Mouse (Mus musculus) forebrain, embryonic 11.5 days (tissue): ENCODE results near the gene Erbb4. TPM values are rescaled to one million over a fixed set of nuclear protein-coding genes. Genes with fewer than 3 reads are reported as not detected.

Experiments
- ATAC-seq: fragments of 200-750 bp; cut with Nextera tagmentation; replicated peaks from 2 replicates; pipeline ENCODE4 v1.8.0; 2017; ENCODE audit warnings: moderate TSS enrichment; ENCODE audit not compliant: low FRiP score
- DNase-seq: peaks from one replicate; pipeline ENCODE4 v3.0.0-alpha.2; 2017; ENCODE audit warnings: low spot score
- H3K27ac ChIP-seq: fragments of 300-500 bp; sonication (generic); 2 replicates; pipeline ENCODE4 v1.5.1; 2014; ENCODE audit warnings: low read depth, low read length
- H3K27me3 ChIP-seq: fragments of 300-500 bp; sonication (generic); 2 replicates; pipeline ENCODE4 v1.6.1; 2014; ENCODE audit warnings: mild to moderate bottlenecking, low read length, mixed read lengths; ENCODE audit not compliant: control insufficient read depth, insufficient read depth
- H3K36me3 ChIP-seq: fragments of 300-500 bp; sonication (generic); 2 replicates; pipeline ENCODE4 v1.6.1; 2014; ENCODE audit warnings: mild to moderate bottlenecking, low read length, moderate library complexity, mixed read lengths; ENCODE audit not compliant: control insufficient read depth, insufficient read depth
- H3K4me1 ChIP-seq: fragments of 300-500 bp; sonication (generic); replicated peaks from 2 replicates; pipeline ENCODE4 v1.6.1; 2014; ENCODE audit warnings: low read length, mixed read lengths; ENCODE audit not compliant: control insufficient read depth, insufficient read depth
- H3K4me2 ChIP-seq: fragments of 300-500 bp; sonication (generic); 2 replicates; pipeline ENCODE4 v1.6.1; 2014; ENCODE audit warnings: low read depth, mild to moderate bottlenecking, low read length, moderate library complexity, mixed read lengths; ENCODE audit not compliant: severe bottlenecking
- H3K4me3 ChIP-seq: fragments of 300-500 bp; sonication (generic); 2 replicates; pipeline ENCODE4 v1.5.1; 2014; ENCODE audit warnings: low read depth, low read length
- H3K9ac ChIP-seq: fragments of 300-500 bp; sonication (generic); 2 replicates; pipeline ENCODE4 v1.6.1; 2014; ENCODE audit warnings: low read length
- H3K9me3 ChIP-seq: fragments of 300-500 bp; sonication (generic); 2 replicates; pipeline ENCODE4 v1.6.1; 2016; ENCODE audit warnings: low read length, mixed read lengths; ENCODE audit not compliant: control insufficient read depth
- WGBS: fragments of 180-500 bp; shearing (Covaris S2); extraction: QIAGEN DNeasy Blood & Tissue Kit; methylation state at CpG from one replicate; pipeline ENCODE4 v1.1.7; 2014; 5-methylcytosine and 5-hydroxymethylcytosine counted together
- polyA plus RNA-seq: library from polyadenylated mRNA; unstranded; fragments of >200 nt; fragmentation: Nextera tagmentation; extraction: Ambion mirVana; gene quantifications from 2 replicates; pipeline ENCODE4 v1.2.1, GENCODE M21; 2014

Gene Erbb4
- polyA plus RNA-seq, 1 experiment from 2014 or later = 4.3 TPM

DNA sequence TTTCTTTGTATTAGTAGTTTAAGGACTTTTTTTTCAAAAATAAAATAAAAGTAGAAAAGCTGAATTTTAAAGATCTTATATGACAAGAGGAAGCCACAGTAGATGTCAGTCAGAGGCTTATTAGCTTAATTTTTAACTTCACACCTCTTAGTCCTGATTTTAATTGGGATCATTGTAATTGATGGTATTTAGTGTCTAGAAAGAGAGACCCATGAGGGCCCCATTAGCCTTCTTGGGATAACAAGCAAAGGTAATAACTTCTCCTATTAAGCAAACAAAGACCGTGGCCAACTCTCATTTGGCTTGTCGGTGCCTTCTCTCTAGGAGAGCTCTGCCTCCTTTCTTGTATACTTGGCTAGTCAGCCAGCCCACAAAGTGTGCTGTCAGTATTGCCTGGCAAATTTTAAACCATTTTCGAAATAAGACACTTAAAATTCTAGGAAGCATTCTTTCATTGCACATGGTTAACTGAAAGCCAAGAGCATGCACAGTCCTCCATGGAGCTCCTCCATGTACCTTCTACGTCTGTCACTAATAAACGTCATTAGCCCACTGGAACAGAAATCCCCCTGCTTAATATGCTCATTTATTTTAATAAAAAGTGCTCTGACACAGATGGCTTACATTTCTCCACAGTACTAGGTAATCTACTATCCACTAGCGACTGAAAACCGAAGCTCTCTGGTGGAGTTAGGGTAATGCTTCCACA, 1001.9 kb downstream of the Erbb4 start:
- Histone ChIP-seq H3K4me3 (no peak overlapping the region), H3K9me3 (no peaks in the 10 kb centered on the region), H3K36me3 (no peaks in the 10 kb centered on the region), H3K4me1 (no peaks in the 10 kb centered on the region), H3K4me2 (no peak overlapping the region), H3K27ac (no peak overlapping the region), H3K27me3 (no peaks in the 10 kb centered on the region), H3K9ac (no peak overlapping the region)
- 58% methylated on average over 7 of the region's 7 CpGs for WGBS
- peak; percentile 61 for ATAC-seq
- DNase-seq = no peak

GRCm38 (mm10) chr1:68089623-68090022, 1018.2 kb downstream of the Erbb4 start:
- WGBS = 24% methylated on average over 1 of the region's 1 CpGs
- Histone ChIP-seq H3K4me2 (no peak overlapping the region), H3K9ac (no peak overlapping the region), H3K4me1 (no peaks in the 10 kb centered on the region), H3K9me3 (no peaks in the 10 kb centered on the region), H3K27me3 (no peaks in the 10 kb centered on the region), H3K36me3 (no peaks in the 10 kb centered on the region), H3K27ac (no peak overlapping the region), H3K4me3 (no peak overlapping the region)
- DNase-seq = no peak
- ATAC-seq = no peak

GRCm38 (mm10) chr1:68056494-68056893, 1051.4 kb downstream of the Erbb4 start:
- Histone ChIP-seq H3K4me3 (no peak overlapping the region), H3K9me3 (no peaks in the 10 kb centered on the region), H3K27me3 (no peaks in the 10 kb centered on the region), H3K36me3 (no peaks in the 10 kb centered on the region), H3K4me1 (no peaks in the 10 kb centered on the region), H3K27ac (no peak overlapping the region), H3K9ac (no peak overlapping the region), H3K4me2 (no peak overlapping the region)
- ATAC-seq = no peak
- no peak for DNase-seq
- 80% methylated on average over 4 of the region's 4 CpGs for WGBS

DNA sequence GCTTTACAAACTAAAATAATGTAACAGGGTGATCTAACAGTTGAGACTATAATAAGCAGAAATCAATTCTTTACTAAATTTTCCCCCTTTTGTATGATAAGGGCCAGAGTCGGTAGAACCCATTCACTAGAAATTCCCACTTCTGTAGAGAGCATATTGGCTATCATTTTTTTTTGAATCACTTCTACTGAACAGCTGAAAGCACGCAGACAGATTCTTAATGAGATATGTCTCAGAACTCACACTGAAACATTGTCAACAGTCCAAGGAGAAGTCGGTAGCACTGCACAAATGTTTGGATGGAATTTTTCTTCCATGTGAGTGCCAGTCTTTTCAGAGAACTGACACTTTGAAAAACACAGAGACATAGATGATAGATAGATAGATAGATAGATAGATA, 1053.1 kb downstream of the Erbb4 start:
- Histone ChIP-seq H3K27me3 (no peaks in the 10 kb centered on the region), H3K9ac (no peak overlapping the region), H3K4me1 (no peaks in the 10 kb centered on the region), H3K4me3 (no peak overlapping the region), H3K4me2 (no peak overlapping the region), H3K9me3 (no peaks in the 10 kb centered on the region), H3K27ac (no peak overlapping the region), H3K36me3 (no peaks in the 10 kb centered on the region)
- ATAC-seq (no peak), DNase-seq (no peak)
- 90% methylated on average over 3 of the region's 3 CpGs for WGBS

DNA sequence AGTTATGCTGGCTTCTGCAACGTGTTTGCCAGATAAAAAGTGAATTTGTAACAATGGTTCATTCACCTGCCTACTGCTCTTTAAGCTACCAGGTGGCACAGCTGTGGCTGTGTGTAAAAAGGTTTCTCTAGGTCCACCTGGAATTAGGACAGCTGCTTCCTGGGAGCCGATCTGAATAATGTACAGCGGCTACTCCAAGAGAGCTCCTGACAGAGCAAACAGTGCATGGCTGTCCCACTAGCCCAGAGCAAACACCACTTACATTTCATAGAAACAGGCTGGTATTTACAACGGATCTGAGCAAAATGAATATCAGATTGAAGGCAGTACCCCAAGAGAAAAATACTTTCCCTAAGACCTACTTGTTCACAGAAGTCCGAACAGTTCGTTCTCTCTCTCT, 1058.0 kb downstream of the Erbb4 start:
- H3K9ac ChIP-seq = no peak overlapping the region
- H3K4me3 ChIP-seq = no peak overlapping the region
- no peak overlapping the region for H3K4me2 ChIP-seq
- ATAC-seq (no peak), DNase-seq (no peak)
- no peaks in the 10 kb centered on the region for H3K36me3 ChIP-seq
- H3K27me3 ChIP-seq = no peaks in the 10 kb centered on the region
- 0 out of 2 replicates have a peak, but pooled peaks cover 2% of the 10 kb centered on the region for H3K4me1 ChIP-seq
- 73% methylated on average over 6 of the region's 6 CpGs for WGBS
- no peak overlapping the region for H3K27ac ChIP-seq
- no peaks in the 10 kb centered on the region for H3K9me3 ChIP-seq

DNA sequence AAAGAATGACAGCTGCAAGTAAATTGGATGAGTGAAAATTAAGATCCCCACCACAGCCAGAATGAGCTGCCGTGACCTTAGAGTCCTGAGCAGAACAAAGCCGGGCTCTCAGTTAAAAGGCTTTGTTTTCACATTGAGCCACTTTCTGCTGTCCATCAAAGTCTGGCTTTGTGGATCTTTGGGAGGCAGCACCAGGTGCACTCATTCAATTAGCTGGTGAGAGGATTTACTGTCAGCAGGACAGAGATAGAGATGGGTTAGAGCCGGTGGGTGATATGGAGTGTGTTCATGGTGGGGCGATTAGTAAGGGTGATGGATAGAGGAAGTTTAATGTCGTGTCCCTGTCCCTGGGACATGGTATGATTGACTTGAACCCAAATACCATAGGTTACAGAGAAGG, 1060.7 kb downstream of the Erbb4 start:
- H3K36me3 ChIP-seq = no peaks in the 10 kb centered on the region
- no peaks in the 10 kb centered on the region for H3K9me3 ChIP-seq
- H3K4me3 ChIP-seq = no peak overlapping the region
- H3K4me2 ChIP-seq = peak overlapping the region; percentile 36; the same call in 1 of the 2 replicates
- DNase-seq (peak; percentile 56), ATAC-seq (peak; percentile 90)
- no peak overlapping the region for H3K9ac ChIP-seq
- no peaks in the 10 kb centered on the region for H3K27me3 ChIP-seq
- 1% methylated on average over 5 of the region's 5 CpGs for whole genome bisulfite sequencing
- peak overlapping the region; percentile 15; the same call in 1 of the 2 replicates for H3K27ac ChIP-seq
- H3K4me1 ChIP-seq = 0 out of 2 replicates have a peak, but pooled peaks cover 2% of the 10 kb centered on the region

- peak; percentile 83 for ATAC-seq
- Histone ChIP-seq H3K9me3 (no peaks in the 10 kb centered on the region), H3K36me3 (no peaks in the 10 kb centered on the region), H3K4me1 (0 out of 2 replicates have a peak, but pooled peaks cover 2% of the 10 kb centered on the region), H3K27me3 (no peaks in the 10 kb centered on the region), H3K27ac (peak overlapping the region; percentile 18; the same call in 1 of the 2 replicates), H3K9ac (no peak overlapping the region), H3K4me2 (peak overlapping the region; percentile 36), H3K4me3 (peak overlapping the region; percentile 16; the same call in 1 of the 2 replicates)
- DNase-seq = peak; percentile 63
- 4% methylated on average over 7 of the region's 7 CpGs for WGBS
Measured at GRCm38 (mm10) chr1:68046551-68046970, 1061.3 kb downstream of the Erbb4 start.

DNA sequence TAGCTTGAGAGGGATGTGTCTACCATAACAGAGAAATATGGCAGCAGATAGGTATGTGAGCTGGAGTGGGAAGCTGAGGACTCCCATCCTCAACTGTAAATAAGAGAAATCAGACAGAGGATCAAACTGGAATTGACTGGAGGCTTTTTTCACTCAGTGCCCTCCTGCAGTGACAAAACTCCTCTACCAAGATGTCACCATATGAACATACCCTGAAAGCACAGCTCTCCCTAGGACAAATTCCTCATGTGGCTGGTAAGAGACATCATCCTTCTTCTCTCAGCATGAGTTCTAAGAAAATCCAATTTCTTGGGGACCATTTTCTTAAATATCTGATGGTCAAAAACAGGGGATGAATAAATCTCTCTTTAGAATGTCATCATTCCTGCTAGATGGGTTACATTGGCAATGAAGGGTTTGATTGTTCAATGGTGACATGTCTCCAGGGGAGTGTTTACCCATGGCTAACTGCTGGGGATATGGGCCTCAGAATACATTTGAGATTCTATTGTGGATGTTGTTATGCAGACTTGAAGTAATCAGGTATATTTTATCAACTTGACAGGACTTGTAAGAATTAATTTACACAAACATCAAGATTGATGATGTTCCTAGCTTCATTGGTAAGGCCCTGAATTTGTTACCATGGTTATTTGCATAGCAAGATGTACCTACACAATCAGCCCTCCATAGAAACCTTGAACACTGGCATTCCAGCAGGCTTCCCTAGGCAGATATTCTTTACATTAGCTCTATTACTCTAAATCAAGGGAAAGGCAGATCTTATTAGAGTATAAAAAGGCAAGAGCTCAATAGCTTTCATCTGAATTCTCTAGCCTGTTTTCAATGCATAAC, 1083.5 kb downstream of the Erbb4 start:
- no peaks in the 10 kb centered on the region for H3K9me3 ChIP-seq
- ATAC-seq = no peak
- no peak overlapping the region for H3K27ac ChIP-seq
- H3K9ac ChIP-seq = no peak overlapping the region
- no peak for DNase-seq
- H3K4me1 ChIP-seq = no peaks in the 10 kb centered on the region
- no peak overlapping the region for H3K4me2 ChIP-seq
- no peaks in the 10 kb centered on the region for H3K27me3 ChIP-seq
- H3K36me3 ChIP-seq = no peaks in the 10 kb centered on the region
- H3K4me3 ChIP-seq = no peak overlapping the region
